Mouse (Mus musculus): ENCODE results near the gene Atcay.

GRCm38 (mm10) chr10:81232580-81233225 lies 2.1 kb upstream of the Atcay start, which contains the start of gene Zfr2:
- no peak for TF ChIP-seq CTCF (IDR thresholded peaks at IDR 0.05; ENCODE audit: extremely low read depth, insufficient read depth, low read length)
- TF ChIP-seq POLR2A (IDR thresholded peaks at IDR 0.05; ENCODE audit: extremely low read depth, insufficient read depth, low read length) = peak; percentile 82
